Mouse (Mus musculus): ENCODE data around the gene Lrrc28. TPM values are rescaled to one million over a fixed set of nuclear protein-coding genes. Genes with fewer than 3 reads are reported as not detected.

Lrrc28 gene
- polyA plus RNA-seq, 1 experiment: 13.1 TPM

- no peak overlapping the region for H3K4me3 ChIP-seq (ENCODE audit: extremely low read depth, insufficient read depth, insufficient read length)
- H3K27ac ChIP-seq (ENCODE audit: insufficient read depth, low read length): no peak overlapping the region
- H3K27me3 ChIP-seq (ENCODE audit: control insufficient read depth, insufficient read depth, low read length): no peaks in the 10 kb centered on the region
- no peaks in the 10 kb centered on the region for H3K4me1 ChIP-seq (ENCODE audit: control insufficient read depth, insufficient read depth, insufficient read length)
- no peak for DNase-seq (ENCODE audit: low read depth in 1 of 2, low spot score in 2 of 2)
- WGBS: 94% methylated on average over 5 of the region's 5 CpGs
- H3K36me3 ChIP-seq (ENCODE audit: control insufficient read depth, insufficient read depth, low read length): no peaks in the 10 kb centered on the region
- TF ChIP-seq CTCF (IDR thresholded peaks at IDR 0.05; ENCODE audit: extremely low read depth, insufficient read depth, insufficient read length, insufficient replicate concordance) (no peak), POLR2A (IDR thresholded peaks at IDR 0.05; ENCODE audit: low read depth, low read length) (no peak)
Measured at GRCm38 (mm10) chr7:67607669-67608347, 37.3 kb downstream of the Lrrc28 start.

GRCm38 (mm10) chr7:67606250-67606649 is 38.8 kb downstream of the Lrrc28 start:
- 94% methylated on average over 1 of the region's 1 CpGs for WGBS
- Histone ChIP-seq H3K36me3 (ENCODE audit: control insufficient read depth, insufficient read depth, low read length) (no peaks in the 10 kb centered on the region), H3K4me3 (ENCODE audit: extremely low read depth, insufficient read depth, insufficient read length) (no peak overlapping the region), H3K4me1 (ENCODE audit: control insufficient read depth, insufficient read depth, insufficient read length) (no peaks in the 10 kb centered on the region), H3K27ac (ENCODE audit: insufficient read depth, low read length) (no peak overlapping the region), H3K27me3 (ENCODE audit: control insufficient read depth, insufficient read depth, low read length) (no peaks in the 10 kb centered on the region)
- TF ChIP-seq CTCF (IDR thresholded peaks at IDR 0.05; ENCODE audit: extremely low read depth, insufficient read depth, insufficient read length, insufficient replicate concordance) (no peak), POLR2A (IDR thresholded peaks at IDR 0.05; ENCODE audit: low read depth, low read length) (no peak)
- DNase-seq (ENCODE audit: low read depth in 1 of 2, low spot score in 2 of 2): no peak

GRCm38 (mm10) chr7:67605114-67605513 is 40.0 kb downstream of the Lrrc28 start:
- no peaks in the 10 kb centered on the region for H3K36me3 ChIP-seq (ENCODE audit: control insufficient read depth, insufficient read depth, low read length)
- H3K27ac ChIP-seq (ENCODE audit: insufficient read depth, low read length): no peak overlapping the region
- no peaks in the 10 kb centered on the region for H3K4me1 ChIP-seq (ENCODE audit: control insufficient read depth, insufficient read depth, insufficient read length)
- no peak overlapping the region for H3K4me3 ChIP-seq (ENCODE audit: extremely low read depth, insufficient read depth, insufficient read length)
- no peak for DNase-seq (ENCODE audit: low read depth in 1 of 2, low spot score in 2 of 2)
- TF ChIP-seq CTCF (IDR thresholded peaks at IDR 0.05; ENCODE audit: extremely low read depth, insufficient read depth, insufficient read length, insufficient replicate concordance) (no peak), POLR2A (IDR thresholded peaks at IDR 0.05; ENCODE audit: low read depth, low read length) (no peak)
- WGBS: 75% methylated on average over 6 of the region's 6 CpGs
- no peaks in the 10 kb centered on the region for H3K27me3 ChIP-seq (ENCODE audit: control insufficient read depth, insufficient read depth, low read length)

- DNase-seq (ENCODE audit: low read depth in 1 of 2, low spot score in 2 of 2): no peak
- Histone ChIP-seq H3K36me3 (ENCODE audit: control insufficient read depth, insufficient read depth, low read length) (no peaks in the 10 kb centered on the region), H3K4me3 (ENCODE audit: extremely low read depth, insufficient read depth, insufficient read length) (no peak overlapping the region), H3K4me1 (ENCODE audit: control insufficient read depth, insufficient read depth, insufficient read length) (no peaks in the 10 kb centered on the region), H3K27ac (ENCODE audit: insufficient read depth, low read length) (no peak overlapping the region), H3K27me3 (ENCODE audit: control insufficient read depth, insufficient read depth, low read length) (no peaks in the 10 kb centered on the region)
- TF ChIP-seq CTCF (IDR thresholded peaks at IDR 0.05; ENCODE audit: extremely low read depth, insufficient read depth, insufficient read length, insufficient replicate concordance) (no peak), POLR2A (IDR thresholded peaks at IDR 0.05; ENCODE audit: low read depth, low read length) (no peak)
- WGBS: 92% methylated on average over 3 of the region's 3 CpGs
Measured at GRCm38 (mm10) chr7:67598050-67598449, 47.0 kb downstream of the Lrrc28 start.

GRCm38 (mm10) chr7:67596961-67597360 is 48.1 kb downstream of the Lrrc28 start:
- Histone ChIP-seq H3K27ac (ENCODE audit: insufficient read depth, low read length) (no peak overlapping the region), H3K4me3 (ENCODE audit: extremely low read depth, insufficient read depth, insufficient read length) (no peak overlapping the region)
- WGBS: 86% methylated on average over 1 of the region's 1 CpGs

GRCm38 (mm10) chr7:67596322-67596721 is 48.7 kb downstream of the Lrrc28 start:
- 63% methylated on average over 1 of the region's 1 CpGs for WGBS
- TF ChIP-seq POLR2A (IDR thresholded peaks at IDR 0.05; ENCODE audit: low read depth, low read length) (no peak), CTCF (IDR thresholded peaks at IDR 0.05; ENCODE audit: extremely low read depth, insufficient read depth, insufficient read length, insufficient replicate concordance) (no peak)
- no peaks in the 10 kb centered on the region for H3K27me3 ChIP-seq (ENCODE audit: control insufficient read depth, insufficient read depth, low read length)
- no peaks in the 10 kb centered on the region for H3K4me1 ChIP-seq (ENCODE audit: control insufficient read depth, insufficient read depth, insufficient read length)
- DNase-seq (ENCODE audit: low read depth in 1 of 2, low spot score in 2 of 2): no peak
- H3K36me3 ChIP-seq (ENCODE audit: control insufficient read depth, insufficient read depth, low read length): no peaks in the 10 kb centered on the region
- no peak overlapping the region for H3K4me3 ChIP-seq (ENCODE audit: extremely low read depth, insufficient read depth, insufficient read length)
- no peak overlapping the region for H3K27ac ChIP-seq (ENCODE audit: insufficient read depth, low read length)

More at GRCm38 (mm10) chr7:67596961-67597360, 48.1 kb downstream of the Lrrc28 start:
- TF ChIP-seq POLR2A (IDR thresholded peaks at IDR 0.05; ENCODE audit: low read depth, low read length): no peak
- no peak for TF ChIP-seq CTCF (IDR thresholded peaks at IDR 0.05; ENCODE audit: extremely low read depth, insufficient read depth, insufficient read length, insufficient replicate concordance)
- H3K4me1 ChIP-seq (ENCODE audit: control insufficient read depth, insufficient read depth, insufficient read length): no peaks in the 10 kb centered on the region
- DNase-seq (ENCODE audit: low read depth in 1 of 2, low spot score in 2 of 2): no peak
- no peaks in the 10 kb centered on the region for H3K36me3 ChIP-seq (ENCODE audit: control insufficient read depth, insufficient read depth, low read length)
- no peaks in the 10 kb centered on the region for H3K27me3 ChIP-seq (ENCODE audit: control insufficient read depth, insufficient read depth, low read length)

- no peak overlapping the region for H3K4me3 ChIP-seq (ENCODE audit: extremely low read depth, insufficient read depth, insufficient read length)
- H3K27ac ChIP-seq (ENCODE audit: insufficient read depth, low read length): no peak overlapping the region
- DNase-seq (ENCODE audit: low read depth in 1 of 2, low spot score in 2 of 2): no peak
- H3K27me3 ChIP-seq (ENCODE audit: control insufficient read depth, insufficient read depth, low read length): no peaks in the 10 kb centered on the region
- WGBS: 89% methylated on average over 6 of the region's 6 CpGs
- no peaks in the 10 kb centered on the region for H3K36me3 ChIP-seq (ENCODE audit: control insufficient read depth, insufficient read depth, low read length)
- TF ChIP-seq CTCF (IDR thresholded peaks at IDR 0.05; ENCODE audit: extremely low read depth, insufficient read depth, insufficient read length, insufficient replicate concordance): no peak
- no peak for TF ChIP-seq POLR2A (IDR thresholded peaks at IDR 0.05; ENCODE audit: low read depth, low read length)
- H3K4me1 ChIP-seq (ENCODE audit: control insufficient read depth, insufficient read depth, insufficient read length): no peaks in the 10 kb centered on the region
Measured at GRCm38 (mm10) chr7:67593902-67594301, 51.2 kb downstream of the Lrrc28 start.

Data from spleen, adult 2 months (tissue).